Mouse (Mus musculus) cortical plate, adult 2 months (tissue): ENCODE results near the gene Cacna2d4. TPM values are rescaled to one million over a fixed set of nuclear protein-coding genes. Genes with fewer than 3 reads are reported as not detected.
"Not testable (repeated sequence)": the region's sequence is repeated elsewhere in the genome, so short reads cannot be mapped to it uniquely, and the experiment has no call there.

Source experiments
- H3K27ac ChIP-seq: fragments of 200-500 bp; 2 replicates; pipeline ENCODE4 v1.5.1; 2012; ENCODE audit warnings: low read length, control low read depth, inconsistent platforms; ENCODE audit not compliant: insufficient read depth
- H3K4me1 ChIP-seq: fragments of 200-500 bp; 2 replicates; pipeline ENCODE4 v1.6.1; 2011; ENCODE audit warnings: low read length; ENCODE audit not compliant: control insufficient read depth, insufficient read depth
- H3K4me3 ChIP-seq: fragments of 200-500 bp; 2 replicates; pipeline ENCODE4 v1.5.1; 2011; ENCODE audit warnings: mild to moderate bottlenecking, low read length, control low read depth; ENCODE audit not compliant: insufficient read depth
- CTCF ChIP-seq: fragments of 200-500 bp; IDR thresholded peaks from 2 replicates; pipeline ENCODE4 v1.5.1; 2011; ENCODE audit warnings: mild to moderate bottlenecking, control low read depth, low read length; ENCODE audit not compliant: insufficient read depth; ENCODE audit errors: extremely low read depth
- POLR2A ChIP-seq: fragments of 200-500 bp; IDR thresholded peaks from 2 replicates; pipeline ENCODE4 v1.6.1; 2011; ENCODE audit warnings: mild to moderate bottlenecking, low read length, control low read depth; ENCODE audit not compliant: insufficient read depth; ENCODE audit errors: extremely low read depth
- polyA plus RNA-seq: library from polyadenylated mRNA; depleted of rRNA; stranded (reverse); fragments of >200 nt; gene quantifications from 2 replicates; pipeline ENCODE4 v1.2.3, GENCODE M21; 2012

Gene Cacna2d4
- polyA plus RNA-seq, 1 experiment = 2.9 TPM

- TF ChIP-seq CTCF = peak; percentile 82
- TF ChIP-seq POLR2A = no peak
- Histone ChIP-seq H3K27ac (no peak overlapping the region), H3K4me1 (peaks cover 2% of the 10 kb centered on the region; the same call in 1 of the 2 replicates), H3K4me3 (no peak overlapping the region)
Observed at GRCm38 (mm10) chr6:119348234-119348633, 111.9 kb downstream of the Cacna2d4 start.

- no peak overlapping the region for H3K27ac ChIP-seq
- TF ChIP-seq POLR2A (no peak), CTCF (no peak)
- no peak overlapping the region for H3K4me3 ChIP-seq
- H3K4me1 ChIP-seq = peaks cover 2% of the 10 kb centered on the region; the same call in 1 of the 2 replicates
Observed at GRCm38 (mm10) chr6:119350703-119351198, 114.4 kb downstream of the Cacna2d4 start.

- H3K27ac ChIP-seq = no peak overlapping the region
- H3K4me3 ChIP-seq = no peak overlapping the region
- TF ChIP-seq CTCF (no peak), POLR2A (no peak)
- peaks cover 2% of the 10 kb centered on the region; the same call in 1 of the 2 replicates for H3K4me1 ChIP-seq
Observed at GRCm38 (mm10) chr6:119351656-119352055, 115.3 kb downstream of the Cacna2d4 start.

GRCm38 (mm10) chr6:119352501-119352900, 116.2 kb downstream of the Cacna2d4 start:
- Histone ChIP-seq H3K27ac (no peak overlapping the region), H3K4me3 (no peak overlapping the region), H3K4me1 (peaks cover 2% of the 10 kb centered on the region; the same call in 1 of the 2 replicates)
- TF ChIP-seq CTCF (no peak), POLR2A (no peak)

- Histone ChIP-seq H3K4me3 (no peak overlapping the region), H3K4me1 (no peaks in the 10 kb centered on the region), H3K27ac (no peak overlapping the region)
- TF ChIP-seq POLR2A (no peak), CTCF (no peak)
Observed at GRCm38 (mm10) chr6:119358020-119358571, 121.8 kb downstream of the Cacna2d4 start.

GRCm38 (mm10) chr6:119360250-119360649, 123.9 kb downstream of the Cacna2d4 start:
- not testable (repeated sequence) for H3K4me3 ChIP-seq, H3K27ac ChIP-seq

GRCm38 (mm10) chr6:119360925-119361702, 124.8 kb downstream of the Cacna2d4 start:
- Histone ChIP-seq H3K4me3 (no peak overlapping the region), H3K27ac (no peak overlapping the region), H3K4me1 (no peaks in the 10 kb centered on the region)
- TF ChIP-seq CTCF (no peak), POLR2A (no peak)

More at GRCm38 (mm10) chr6:119360250-119360649, 123.9 kb downstream of the Cacna2d4 start:
- not testable (repeated sequence) for H3K4me1 ChIP-seq

GRCm38 (mm10) chr6:119363593-119363992, 127.3 kb downstream of the Cacna2d4 start:
- no peak overlapping the region for H3K4me3 ChIP-seq
- no peaks in the 10 kb centered on the region for H3K4me1 ChIP-seq
- TF ChIP-seq CTCF (no peak), POLR2A (no peak)
- H3K27ac ChIP-seq = no peak overlapping the region

- H3K4me1 ChIP-seq = not testable (repeated sequence)
Observed at GRCm38 (mm10) chr6:119366800-119367199, 130.5 kb downstream of the Cacna2d4 start.

GRCm38 (mm10) chr6:119367382-119367781, 131.1 kb downstream of the Cacna2d4 start:
- TF ChIP-seq CTCF = no peak
- TF ChIP-seq POLR2A = no peak
- H3K27ac ChIP-seq = no peak overlapping the region
- no peak overlapping the region for H3K4me3 ChIP-seq
- H3K4me1 ChIP-seq = no peaks in the 10 kb centered on the region

More at GRCm38 (mm10) chr6:119366800-119367199, 130.5 kb downstream of the Cacna2d4 start:
- H3K4me3 ChIP-seq, H3K27ac ChIP-seq: not testable (repeated sequence)
